Comparison of ENCODE assay signal across 10 mouse cellular contexts in genomic region chr9:103076836-103077531, GRCm38 (mm10). TPM values are rescaled to one million over a fixed set of nuclear protein-coding genes. Genes with fewer than 3 reads are reported as not detected.
DNase-seq lines count a peak whose midpoint lies in the region; ATAC-seq lines count a peak whose summit lies in the region.
"Had no signal": no experiment of that assay in that cellular context is flagged by ENCODE, and none has a peak within 500 bp of the region (broad histone marks: within the 10 kb centered on the region; RNA-seq: fewer than 3 reads in every experiment).

No protein-coding gene starts in this region.

- no peak overlapping the region for H3K4me2 ChIP-seq in heart, embryonic 12.5 days
- H3K4me2 ChIP-seq: limb, embryonic 13.5 days had no signal

- H3K9me3 ChIP-seq in heart, embryonic 12.5 days (replicated peaks) = peaks cover 5% of the 10 kb centered on the region; the same call in 1 of the 2 replicates
- H3K9me3 ChIP-seq: limb, embryonic 13.5 days had no signal

- no peaks in the 10 kb centered on the region for H3K27me3 ChIP-seq in heart, embryonic 12.5 days (replicated peaks)
- H3K27me3 ChIP-seq: limb, embryonic 13.5 days had no signal

- H3K27ac ChIP-seq in heart, embryonic 12.5 days (ENCODE audit: poor library complexity, severe bottlenecking) = no peak overlapping the region
- H3K27ac ChIP-seq: limb, embryonic 13.5 days had no signal

- 0 out of 2 replicates have a peak, but pooled peaks cover 5% of the 10 kb centered on the region for H3K4me1 ChIP-seq in heart, embryonic 12.5 days (replicated peaks)
- H3K4me1 ChIP-seq: limb, embryonic 13.5 days had no signal

- DNase-seq in left cerebral cortex, postnatal 4 days = peak; percentile 64
- no peak for DNase-seq in left cerebral cortex, postnatal 36 days (ENCODE audit: low spot score in 2 of 2)
- DNase-seq in kidney, adult 8-10 months = peak; percentile 46 to 48
- DNase-seq in lung, postnatal 14 days = peak; percentile 85
- DNase-seq in T-cell, adult 2 months (ENCODE audit: low spot score) = no peak
- DNase-seq in left cerebral cortex, postnatal 25 days (ENCODE audit: low spot score in 2 of 2) = no peak
- DNase-seq: thymus, adult 18-20 months had no signal

- H3K9ac ChIP-seq in heart, embryonic 12.5 days = no peak overlapping the region
- H3K9ac ChIP-seq: limb, embryonic 13.5 days had no signal

- ATAC-seq in heart, embryonic 12.5 days (ENCODE audit: insufficient number of reproducible peaks, low FRiP score) = peak; percentile 62
- ATAC-seq: forebrain, embryonic 16.5 days had no signal

- H3K4me3 ChIP-seq in heart, embryonic 12.5 days = no peak overlapping the region
- H3K4me3 ChIP-seq: limb, embryonic 13.5 days had no signal

- WGBS in heart, embryonic 12.5 days = 68% methylated on average over 21 of the region's 21 CpGs

- H3K36me3 ChIP-seq in heart, embryonic 12.5 days = peaks cover 6% of the 10 kb centered on the region; the same call in 1 of the 2 replicates
- H3K36me3 ChIP-seq: limb, embryonic 13.5 days had no signal

- intact Hi-C loops in left cerebral cortex, postnatal 4 days (cut with DNase I) = no loop called here
- intact Hi-C loops in left cerebral cortex, postnatal 36 days (cut with DNase I) = no loop called here
- intact Hi-C loops in left cerebral cortex, postnatal 25 days (cut with DNase I) = no loop called here

RNA-seq across cellular contexts. Expression of gene Rab6b, which starts 34.6 kb away (rescaled TPM):
- 100 to 1,000 TPM; 331 to 380 TPM for total RNA-seq in left cerebral cortex, postnatal 4 days (2021)
- 100 to 1,000 TPM; 607 to 644 TPM for total RNA-seq in left cerebral cortex, postnatal 36 days (2021)
- polyA plus RNA-seq in heart, embryonic 12.5 days (2016; fragmentation: Nextera tagmentation; extraction: Ambion mirVana) = 3.0 and 3.2 TPM in 2 replicates
- total RNA-seq in left cerebral cortex, postnatal 25 days (2021) = 100 to 1,000 TPM; 629 to 631 TPM

Comparison
In these comparisons a context has a peak if more than half of its experiments do, and no peak if none do; other contexts are left out.
1. DNase-seq: peak in left cerebral cortex, postnatal 4 days (single experiment), kidney, adult 8-10 months (2 of 2) and lung, postnatal 14 days (single experiment); none in left cerebral cortex, postnatal 36 days (0 of 2), T-cell, adult 2 months (single experiment) and left cerebral cortex, postnatal 25 days (0 of 2).